ENCODE assay signal across 28 mouse cellular contexts in genomic region chr3:60398796-60399195, GRCm38 (mm10).
DNase-seq lines count a peak whose midpoint lies in the region; ATAC-seq and TF ChIP-seq lines count a peak whose summit lies in the region.
"Had no signal": no experiment of that assay in that cellular context is flagged by ENCODE, and none has a peak within 500 bp of the region (broad histone marks: within the 10 kb centered on the region; RNA-seq: fewer than 3 reads in every experiment).

No protein-coding gene starts in this region.

- no peak for TF ChIP-seq POLR2A in kidney, adult 2 months (IDR thresholded peaks at IDR 0.05; ENCODE audit: low read depth, low read length)

- H3K4me2 ChIP-seq in midbrain, postnatal 0 days (ENCODE audit: low read depth, low read length, poor library complexity, severe bottlenecking) = no peak overlapping the region
- H3K4me2 ChIP-seq: embryonic facial prominence, embryonic 13.5 days; embryonic facial prominence, embryonic 15.5 days; forebrain, embryonic 12.5 days had no signal

- no peak for ATAC-seq in midbrain, postnatal 0 days (ENCODE audit: low FRiP score)
- ATAC-seq: CD4-positive, CD25-positive, alpha-beta regulatory T cell, adult 4 months; forebrain, embryonic 14.5 days; forebrain, embryonic 16.5 days had no signal

- no peak for TF ChIP-seq CTCF in kidney, adult 2 months (conservative IDR thresholded peaks at IDR 0.05; ENCODE audit: insufficient read depth, insufficient read length, low read depth, low read length)
- TF ChIP-seq CTCF in midbrain, postnatal 0 days (IDR thresholded peaks at IDR 0.05) = no peak
- TF ChIP-seq CTCF in gastrocnemius, adult 2 months (IDR thresholded peaks at IDR 0.05) = no peak

- peak; percentile 36 for DNase-seq in kidney, adult 2 months
- DNase-seq in kidney, adult 18-20 months = no peak
- peak; percentile 2 for DNase-seq in kidney, postnatal 14 days
- no peak for DNase-seq in kidney, adult 11 months
- DNase-seq in NIH3T3 (ENCODE audit: low read depth) = peak; percentile 83
- no peak for DNase-seq in midbrain, postnatal 0 days (ENCODE audit: low spot score)
- DNase-seq in gastrocnemius, adult 2 months = no peak
- DNase-seq: adrenal gland, adult 2 months; adrenal gland, postnatal 10 days; adrenal gland, postnatal 25 days; B cell, adult 2 months; cerebellum, adult 11 months; cerebellum, adult 18-20 months; cerebellum, adult 8-10 months; cerebellum, adult 9-11 months; cerebellum, postnatal 14 days; cerebellum, postnatal 36 days; embryo, embryonic 11 days had no signal

- no peaks in the 10 kb centered on the region for H3K9me3 ChIP-seq in midbrain, postnatal 0 days (ENCODE audit: low read length)
- H3K9me3 ChIP-seq: embryonic facial prominence, embryonic 13.5 days; embryonic facial prominence, embryonic 15.5 days; forebrain, embryonic 10.5 days; forebrain, embryonic 12.5 days; G1E had no signal

- no peaks in the 10 kb centered on the region for H3K27me3 ChIP-seq in kidney, adult 2 months (replicated peaks; ENCODE audit: control insufficient read depth, insufficient read depth, low read length)
- H3K27me3 ChIP-seq in midbrain, postnatal 0 days (ENCODE audit: insufficient read depth, low read length) = no peaks in the 10 kb centered on the region
- H3K27me3 ChIP-seq: CH12.LX; embryonic facial prominence, embryonic 13.5 days; embryonic facial prominence, embryonic 15.5 days; forebrain, embryonic 12.5 days had no signal

- intact Hi-C loops in gastrocnemius, adult 2 months (cut with DNase I) = no loop called here

- no peak overlapping the region for H3K4me3 ChIP-seq in kidney, adult 2 months (ENCODE audit: insufficient read depth, low read depth, low read length)
- H3K4me3 ChIP-seq in midbrain, postnatal 0 days (ENCODE audit: low read depth, low read length) = no peak overlapping the region
- no peak overlapping the region for H3K4me3 ChIP-seq in gastrocnemius, adult 2 months
- H3K4me3 ChIP-seq: embryonic facial prominence, embryonic 13.5 days; embryonic facial prominence, embryonic 15.5 days; erythroblast, embryonic 14.5 days; forebrain, embryonic 10.5 days; forebrain, embryonic 12.5 days had no signal

- no peak overlapping the region for H3K9ac ChIP-seq in midbrain, postnatal 0 days (replicated peaks; ENCODE audit: low read length, poor library complexity, severe bottlenecking)
- H3K9ac ChIP-seq: embryonic facial prominence, embryonic 13.5 days; embryonic facial prominence, embryonic 15.5 days; forebrain, embryonic 12.5 days had no signal

- H3K36me3 ChIP-seq in kidney, adult 2 months (ENCODE audit: control insufficient read depth, insufficient read depth, low read length) = no peaks in the 10 kb centered on the region
- H3K36me3 ChIP-seq in midbrain, postnatal 0 days (ENCODE audit: insufficient read depth, low read length) = no peaks in the 10 kb centered on the region
- H3K36me3 ChIP-seq: embryonic facial prominence, embryonic 13.5 days; embryonic facial prominence, embryonic 15.5 days; forebrain, embryonic 10.5 days; forebrain, embryonic 12.5 days; G1E had no signal

- H3K4me1 ChIP-seq in kidney, adult 2 months (ENCODE audit: control insufficient read depth, insufficient read depth, low read length) = no peaks in the 10 kb centered on the region
- H3K4me1 ChIP-seq in midbrain, postnatal 0 days (ENCODE audit: insufficient read depth, low read length) = no peaks in the 10 kb centered on the region
- H3K4me1 ChIP-seq: embryonic facial prominence, embryonic 13.5 days; embryonic facial prominence, embryonic 15.5 days; forebrain, embryonic 10.5 days; forebrain, embryonic 12.5 days had no signal

- no peak overlapping the region for H3K27ac ChIP-seq in kidney, adult 2 months (ENCODE audit: insufficient read depth, low read depth, low read length)
- H3K27ac ChIP-seq in midbrain, postnatal 0 days (ENCODE audit: low read depth, low read length) = no peak overlapping the region
- H3K27ac ChIP-seq in gastrocnemius, adult 2 months = no peak overlapping the region
- H3K27ac ChIP-seq: embryonic facial prominence, embryonic 13.5 days; embryonic facial prominence, embryonic 15.5 days; forebrain, embryonic 10.5 days; forebrain, embryonic 12.5 days had no signal

Comparison
In these comparisons a context has a peak if more than half of its experiments do, and no peak if none do; other contexts are left out.
1. DNase-seq: peak in kidney, adult 2 months (single experiment), kidney, postnatal 14 days (single experiment) and NIH3T3 (single experiment); none in kidney, adult 18-20 months (single experiment), kidney, adult 11 months (single experiment), midbrain, postnatal 0 days (single experiment) and gastrocnemius, adult 2 months (single experiment).